Mouse (Mus musculus): ENCODE measurements around the gene Cox4i2.

The Cox4i2 gene

GRCm38 (mm10) chr2:152734984-152735383 lies 19.0 kb upstream of the Cox4i2 start:
- DNase-seq (ENCODE audit: low spot score) = peak; percentile 90

GRCm38 (mm10) chr2:152736090-152736601 lies 17.8 kb upstream of the Cox4i2 start, which contains the start of gene Id1:
TSS of gene Id1 (plus strand) at chr2:152736251.
- peak; percentile 82 for DNase-seq (ENCODE audit: low spot score)

GRCm38 (mm10) chr2:152736748-152737147 lies 17.2 kb upstream of the Cox4i2 start:
- peak; percentile 32 for DNase-seq (ENCODE audit: low spot score)

GRCm38 (mm10) chr2:152737306-152738221 lies 16.4 kb upstream of the Cox4i2 start:
- peak; percentile 33 for DNase-seq (ENCODE audit: low spot score)

- DNase-seq (ENCODE audit: low spot score) = no peak
Observed at GRCm38 (mm10) chr2:152738341-152738740, 15.6 kb upstream of the Cox4i2 start.

- peak; percentile 80 for DNase-seq (ENCODE audit: low spot score)
Observed at GRCm38 (mm10) chr2:152739031-152739841, 14.7 kb upstream of the Cox4i2 start.

GRCm38 (mm10) chr2:152739842-152740260 lies 14.1 kb upstream of the Cox4i2 start:
- DNase-seq (ENCODE audit: low spot score) = peak; percentile 25

GRCm38 (mm10) chr2:152740490-152740889 lies 13.5 kb upstream of the Cox4i2 start:
- no peak for DNase-seq (ENCODE audit: low spot score)

- peak; percentile 56 for DNase-seq (ENCODE audit: low spot score)
Observed at GRCm38 (mm10) chr2:152741153-152742041, 12.6 kb upstream of the Cox4i2 start.

GRCm38 (mm10) chr2:152742435-152742834 lies 11.5 kb upstream of the Cox4i2 start:
- peak; percentile 73 for DNase-seq (ENCODE audit: low spot score)

- no peak for DNase-seq (ENCODE audit: low spot score)
Observed at GRCm38 (mm10) chr2:152756474-152757393, 2.8 kb downstream of the Cox4i2 start.

- no peak for DNase-seq (ENCODE audit: low spot score)
Observed at GRCm38 (mm10) chr2:152757478-152757877, 3.5 kb downstream of the Cox4i2 start.

GRCm38 (mm10) chr2:152758351-152758750 lies 4.4 kb downstream of the Cox4i2 start:
- no peak for DNase-seq (ENCODE audit: low spot score)

GRCm38 (mm10) chr2:152763310-152763709 lies 9.3 kb downstream of the Cox4i2 start:
- DNase-seq (ENCODE audit: low spot score) = no peak

GRCm38 (mm10) chr2:152764172-152765044 lies 10.4 kb downstream of the Cox4i2 start:
- DNase-seq (ENCODE audit: low spot score) = no peak

GRCm38 (mm10) chr2:152765045-152765674 lies 11.2 kb downstream of the Cox4i2 start:
- DNase-seq (ENCODE audit: low spot score) = no peak

- peak; percentile 91 for DNase-seq (ENCODE audit: low spot score)
Observed at GRCm38 (mm10) chr2:152766387-152767123, 12.6 kb downstream of the Cox4i2 start.

- DNase-seq (ENCODE audit: low spot score) = no peak
Observed at GRCm38 (mm10) chr2:152767618-152768271, 13.8 kb downstream of the Cox4i2 start.
